Mouse (Mus musculus) hindbrain, embryonic 11.5 days (tissue): ENCODE data around the gene Slc25a34. TPM values are rescaled to one million over a fixed set of nuclear protein-coding genes. Genes with fewer than 3 reads are reported as not detected.

Experiments used
- ATAC-seq: fragments of 200-750 bp; cut with Nextera tagmentation; 2 replicates; pipeline ENCODE4 v1.8.0; 2017; ENCODE audit warnings: mild to moderate bottlenecking, moderate TSS enrichment, moderate library complexity; ENCODE audit not compliant: low FRiP score
- DNase-seq: peaks from one replicate; pipeline ENCODE4 v3.0.0-alpha.2; 2015; ENCODE audit warnings: low spot score
- H3K27ac ChIP-seq: fragments of 300-500 bp; sonication (generic); 2 replicates; pipeline ENCODE4 v1.5.1; 2014; ENCODE audit warnings: mild to moderate bottlenecking, low read depth, low read length
- H3K27me3 ChIP-seq: fragments of 300-500 bp; sonication (generic); 2 replicates; pipeline ENCODE4 v1.6.1; 2014; ENCODE audit warnings: mild to moderate bottlenecking, low read length, moderate library complexity, mixed read lengths; ENCODE audit not compliant: control insufficient read depth, insufficient read depth
- H3K36me3 ChIP-seq: fragments of 300-500 bp; sonication (generic); 2 replicates; pipeline ENCODE4 v1.6.1; 2014; ENCODE audit warnings: mild to moderate bottlenecking, low read length, moderate library complexity, mixed read lengths; ENCODE audit not compliant: control insufficient read depth, insufficient read depth
- H3K4me1 ChIP-seq: fragments of 300-500 bp; sonication (generic); replicated peaks from 2 replicates; pipeline ENCODE4 v1.6.1; 2014; ENCODE audit warnings: low read length, mixed read lengths; ENCODE audit not compliant: control insufficient read depth, insufficient read depth
- H3K4me2 ChIP-seq: fragments of 300-500 bp; sonication (generic); replicated peaks from 2 replicates; pipeline ENCODE4 v1.6.1; 2014; ENCODE audit warnings: mild to moderate bottlenecking, low read depth, low read length
- H3K4me3 ChIP-seq: fragments of 300-500 bp; sonication (generic); 2 replicates; pipeline ENCODE4 v1.5.1; 2014; ENCODE audit warnings: low read depth, low read length
- H3K9ac ChIP-seq: fragments of 300-500 bp; sonication (generic); 2 replicates; pipeline ENCODE4 v1.6.1; 2014; ENCODE audit warnings: low read depth, low read length
- H3K9me3 ChIP-seq: fragments of 300-500 bp; sonication (generic); 2 replicates; pipeline ENCODE4 v1.6.1; 2016; ENCODE audit warnings: low read length; ENCODE audit not compliant: control insufficient read depth
- WGBS: fragments of 180-500 bp; shearing (Covaris S2); extraction: QIAGEN DNeasy Blood & Tissue Kit; methylation state at CpG from one replicate; pipeline ENCODE4 v1.1.7; 2014; 5-methylcytosine and 5-hydroxymethylcytosine counted together
- polyA plus RNA-seq: library from polyadenylated mRNA; unstranded; fragments of >200 nt; fragmentation: Nextera tagmentation; extraction: Ambion mirVana; gene quantifications from 2 replicates; pipeline ENCODE4 v1.2.1, GENCODE M21; 2014

Gene Slc25a34
- polyA plus RNA-seq, 1 experiment from 2014 or later, result not detected

- WGBS, result 84% methylated on average over 9 of the region's 9 CpGs
- no peak overlapping the region for H3K4me2 ChIP-seq
- no peak overlapping the region for H3K4me3 ChIP-seq
- peaks cover 10% of the 10 kb centered on the region; the same call in 1 of the 2 replicates for H3K4me1 ChIP-seq
- H3K36me3 ChIP-seq, result no peaks in the 10 kb centered on the region
- H3K9ac ChIP-seq, result no peak overlapping the region
- H3K9me3 ChIP-seq, result no peaks in the 10 kb centered on the region
- DNase-seq, result no peak
- ATAC-seq, result no peak
- peaks cover 5% of the 10 kb centered on the region; the same call in 1 of the 2 replicates for H3K27me3 ChIP-seq
- H3K27ac ChIP-seq, result no peak overlapping the region
Measured at GRCm38 (mm10) chr4:141595605-141596268, 27.9 kb downstream of the Slc25a34 start.

- Histone ChIP-seq H3K4me2 (no peak overlapping the region), H3K36me3 (no peaks in the 10 kb centered on the region), H3K4me3 (no peak overlapping the region), H3K9ac (no peak overlapping the region), H3K27me3 (peaks cover 5% of the 10 kb centered on the region; the same call in 1 of the 2 replicates), H3K4me1 (peaks cover 7% of the 10 kb centered on the region; the same call in 1 of the 2 replicates), H3K9me3 (no peaks in the 10 kb centered on the region), H3K27ac (no peak overlapping the region)
- no peak for DNase-seq
- ATAC-seq, result no peak
- WGBS, result 97% methylated on average over 11 of the region's 11 CpGs
Measured at GRCm38 (mm10) chr4:141595138-141595537, 28.5 kb downstream of the Slc25a34 start.

GRCm38 (mm10) chr4:141591547-141591946 lies 32.1 kb downstream of the Slc25a34 start:
- no peak overlapping the region for H3K27ac ChIP-seq
- WGBS, result 23% methylated on average over 3 of the region's 3 CpGs
- no peaks in the 10 kb centered on the region for H3K9me3 ChIP-seq
- no peak overlapping the region for H3K9ac ChIP-seq
- ATAC-seq, result no peak
- DNase-seq, result peak; percentile 47
- H3K4me1 ChIP-seq, result no peaks in the 10 kb centered on the region
- no peaks in the 10 kb centered on the region for H3K36me3 ChIP-seq
- no peak overlapping the region for H3K4me3 ChIP-seq
- H3K4me2 ChIP-seq, result no peak overlapping the region
- no peaks in the 10 kb centered on the region for H3K27me3 ChIP-seq

DNA sequence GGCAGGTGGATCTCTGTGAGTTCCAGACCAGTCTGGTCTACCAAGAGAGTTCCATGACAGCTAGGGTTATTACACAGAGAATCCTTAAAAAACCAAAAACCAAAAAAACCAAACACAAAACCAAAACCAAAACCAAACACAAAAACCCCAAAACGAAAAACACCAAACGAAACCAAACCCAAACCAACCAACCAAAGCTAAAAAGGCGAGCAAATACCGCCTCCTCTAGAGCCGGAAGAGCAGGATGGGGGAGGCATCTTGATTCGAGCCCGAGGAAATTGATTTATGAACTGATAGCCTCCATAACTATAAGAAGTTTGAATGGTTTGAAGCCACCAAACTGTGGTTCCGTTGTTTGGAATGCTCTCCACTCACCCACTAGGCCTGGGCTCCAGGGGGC lies 39.7 kb downstream of the Slc25a34 start:
- Histone ChIP-seq H3K36me3 (no peaks in the 10 kb centered on the region), H3K4me1 (no peaks in the 10 kb centered on the region), H3K27ac (no peak overlapping the region), H3K4me2 (no peak overlapping the region), H3K9me3 (no peaks in the 10 kb centered on the region), H3K9ac (no peak overlapping the region), H3K27me3 (no peaks in the 10 kb centered on the region), H3K4me3 (no peak overlapping the region)
- ATAC-seq, result no peak
- no peak for DNase-seq
- WGBS, result 96% methylated on average over 8 of the region's 8 CpGs

- WGBS, result 86% methylated on average over 13 of the region's 13 CpGs
- ATAC-seq, result no peak
- no peak overlapping the region for H3K4me3 ChIP-seq
- no peaks in the 10 kb centered on the region for H3K4me1 ChIP-seq
- H3K4me2 ChIP-seq, result no peak overlapping the region
- no peak overlapping the region for H3K27ac ChIP-seq
- H3K27me3 ChIP-seq, result no peaks in the 10 kb centered on the region
- no peaks in the 10 kb centered on the region for H3K36me3 ChIP-seq
- H3K9me3 ChIP-seq, result no peaks in the 10 kb centered on the region
- no peak for DNase-seq
- H3K9ac ChIP-seq, result no peak overlapping the region
Measured at GRCm38 (mm10) chr4:141581051-141581450, 42.6 kb downstream of the Slc25a34 start.

DNA sequence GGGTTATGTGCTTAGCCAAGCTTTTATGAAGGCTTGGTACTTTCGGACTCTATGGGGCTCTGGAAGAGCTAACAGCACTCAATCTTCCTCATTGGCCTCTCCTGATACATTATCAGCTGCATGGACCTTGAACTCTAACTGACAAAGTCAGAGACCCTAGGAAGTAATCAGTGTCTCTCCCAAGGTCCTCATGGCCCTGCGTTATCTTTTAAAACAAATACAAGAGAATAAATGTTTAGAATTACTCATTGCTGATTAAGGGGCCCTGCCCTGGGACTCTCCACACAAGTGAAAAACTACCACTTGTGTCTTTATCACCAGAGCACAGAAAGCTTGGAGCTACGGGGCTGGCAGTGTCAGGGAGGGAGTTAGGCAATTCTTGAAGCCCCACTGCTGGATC lies 44.8 kb downstream of the Slc25a34 start:
- H3K4me3 ChIP-seq, result no peak overlapping the region
- H3K27ac ChIP-seq, result no peak overlapping the region
- DNase-seq (no peak), ATAC-seq (no peak)
- no peak overlapping the region for H3K9ac ChIP-seq
- no peaks in the 10 kb centered on the region for H3K4me1 ChIP-seq
- no peaks in the 10 kb centered on the region for H3K27me3 ChIP-seq
- WGBS, result 86% methylated on average over 3 of the region's 3 CpGs
- H3K9me3 ChIP-seq, result no peaks in the 10 kb centered on the region
- no peak overlapping the region for H3K4me2 ChIP-seq
- H3K36me3 ChIP-seq, result no peaks in the 10 kb centered on the region

DNA sequence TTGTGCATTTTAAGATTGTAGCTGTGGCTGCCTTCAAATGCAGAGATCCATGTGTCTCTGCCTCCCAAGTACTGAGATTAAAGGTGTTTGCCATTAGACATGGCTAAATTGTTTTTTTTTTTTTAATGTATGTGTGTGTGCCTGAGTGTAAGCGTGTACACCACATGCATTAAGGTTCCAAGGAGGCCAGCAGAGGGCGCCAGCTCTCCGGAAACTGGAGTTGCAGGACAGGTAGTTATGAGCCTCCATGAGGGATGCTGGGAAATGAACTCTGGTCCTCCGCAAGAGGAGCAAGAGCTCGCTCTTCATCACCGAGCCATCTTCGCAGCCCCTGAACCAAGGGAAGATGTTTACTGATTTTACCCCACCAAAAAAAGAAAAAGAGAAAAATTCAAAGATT lies 46.7 kb downstream of the Slc25a34 start:
- ATAC-seq (no peak), DNase-seq (no peak)
- no peaks in the 10 kb centered on the region for H3K27me3 ChIP-seq
- no peak overlapping the region for H3K9ac ChIP-seq
- 93% methylated on average over 7 of the region's 7 CpGs for WGBS
- H3K4me1 ChIP-seq, result no peaks in the 10 kb centered on the region
- no peak overlapping the region for H3K27ac ChIP-seq
- H3K4me3 ChIP-seq, result no peak overlapping the region
- H3K4me2 ChIP-seq, result no peak overlapping the region
- no peaks in the 10 kb centered on the region for H3K36me3 ChIP-seq
- no peaks in the 10 kb centered on the region for H3K9me3 ChIP-seq

GRCm38 (mm10) chr4:141576404-141576803 lies 47.2 kb downstream of the Slc25a34 start:
- no peaks in the 10 kb centered on the region for H3K9me3 ChIP-seq
- no peak overlapping the region for H3K27ac ChIP-seq
- no peak overlapping the region for H3K4me2 ChIP-seq
- H3K4me3 ChIP-seq, result no peak overlapping the region
- no peaks in the 10 kb centered on the region for H3K4me1 ChIP-seq
- H3K36me3 ChIP-seq, result no peaks in the 10 kb centered on the region
- H3K27me3 ChIP-seq, result no peaks in the 10 kb centered on the region
- ATAC-seq (no peak), DNase-seq (no peak)
- no peak overlapping the region for H3K9ac ChIP-seq
- 78% methylated on average over 11 of the region's 11 CpGs for WGBS
